Mouse (Mus musculus): Measurements from ENCODE around the gene Rps6ka5. TPM values are rescaled to one million over a fixed set of nuclear protein-coding genes. Genes with fewer than 3 reads are reported as not detected.

Gene Rps6ka5
- polyA plus RNA-seq, 1 experiment: 0.67 TPM

DNA sequence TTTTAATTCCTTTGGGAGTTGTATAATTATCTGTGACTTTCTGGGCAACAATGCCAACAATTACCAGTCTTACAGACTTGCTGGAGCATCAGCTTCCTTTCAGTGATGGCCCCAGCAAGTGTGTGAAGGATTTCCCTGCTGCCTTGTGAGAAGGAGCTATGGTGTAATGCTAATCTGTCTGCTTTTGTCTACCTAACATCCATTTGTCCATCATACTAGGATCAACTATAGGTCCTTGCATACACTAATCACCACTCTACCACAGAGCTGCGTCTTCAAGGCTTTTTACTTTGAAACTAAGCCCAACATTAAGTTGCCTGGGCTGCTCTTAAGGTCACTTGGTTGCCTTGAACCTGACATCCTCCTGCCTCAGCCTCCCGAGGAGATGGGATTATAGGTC, 112.9 kb downstream of the Rps6ka5 start:
- WGBS: 78% methylated on average over 2 of the region's 2 CpGs
- DNase-seq (ENCODE audit: low read depth, low spot score): no peak

DNA sequence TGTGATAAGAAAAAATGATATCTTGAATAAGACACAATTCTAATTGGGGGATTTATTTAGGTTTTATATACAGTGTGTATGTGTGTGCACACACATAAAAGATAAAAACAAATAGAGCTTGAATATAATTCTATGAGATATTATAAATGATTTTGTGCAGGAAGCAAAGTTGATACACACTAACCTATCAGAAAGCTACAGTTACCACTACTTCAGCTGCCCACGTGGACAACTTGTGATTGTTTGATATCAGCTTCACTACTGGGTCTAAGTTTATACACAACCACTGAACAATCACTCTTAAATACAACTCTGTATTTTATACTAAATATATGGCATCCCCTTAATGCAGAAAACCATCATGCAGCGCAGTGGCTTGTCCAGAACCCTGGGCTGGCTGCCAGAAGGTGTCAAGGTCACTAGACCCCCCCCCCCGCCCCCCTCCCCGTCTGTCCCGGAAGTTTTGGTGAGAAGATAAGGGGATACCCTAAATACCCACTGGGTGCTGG, 113.5 kb downstream of the Rps6ka5 start:
- DNase-seq (ENCODE audit: low read depth, low spot score): no peak
- WGBS: 59% methylated on average over 5 of the region's 5 CpGs

DNA sequence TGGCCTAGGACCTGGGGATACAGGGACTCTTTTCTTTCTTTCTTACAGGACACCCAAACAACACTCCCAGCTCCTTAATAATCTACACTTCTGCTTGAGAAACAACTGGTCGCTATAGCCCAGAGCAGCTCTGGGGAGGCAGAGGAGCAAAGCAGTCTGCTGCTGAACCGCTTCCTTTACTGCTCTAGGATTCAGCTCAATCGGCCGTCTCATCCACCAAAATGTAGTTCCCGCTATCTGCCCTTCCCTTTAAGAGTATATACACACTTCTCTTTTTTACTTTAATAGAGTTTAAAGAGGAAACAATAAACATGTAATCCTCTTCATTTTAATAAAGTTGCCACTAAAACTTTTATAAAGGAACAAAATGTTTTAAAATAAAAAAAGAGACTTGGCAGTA, 117.0 kb downstream of the Rps6ka5 start:
- 86% methylated on average over 5 of the region's 5 CpGs for WGBS
- no peak for DNase-seq (ENCODE audit: low read depth, low spot score)

DNA sequence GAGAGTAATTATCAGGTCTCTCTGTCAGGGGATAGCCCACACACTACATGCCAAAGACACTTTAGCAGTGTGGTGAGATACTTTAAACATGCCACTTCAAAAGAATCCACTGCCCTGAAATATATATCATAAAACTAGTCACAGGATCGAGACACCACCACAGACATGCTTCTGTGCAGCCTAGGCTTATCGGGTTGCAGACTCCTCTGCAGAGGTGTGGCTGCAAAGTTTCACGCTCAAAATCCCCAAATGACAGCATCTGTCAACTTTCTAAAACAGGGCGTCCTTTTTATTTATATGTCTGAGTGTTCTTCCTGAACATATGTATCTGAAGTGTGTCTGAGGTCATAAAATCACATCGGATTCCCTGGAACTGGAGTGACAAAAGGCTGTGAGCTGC, 117.7 kb downstream of the Rps6ka5 start:
- 60% methylated on average over 5 of the region's 5 CpGs for WGBS
- DNase-seq (ENCODE audit: low read depth, low spot score): no peak

DNA sequence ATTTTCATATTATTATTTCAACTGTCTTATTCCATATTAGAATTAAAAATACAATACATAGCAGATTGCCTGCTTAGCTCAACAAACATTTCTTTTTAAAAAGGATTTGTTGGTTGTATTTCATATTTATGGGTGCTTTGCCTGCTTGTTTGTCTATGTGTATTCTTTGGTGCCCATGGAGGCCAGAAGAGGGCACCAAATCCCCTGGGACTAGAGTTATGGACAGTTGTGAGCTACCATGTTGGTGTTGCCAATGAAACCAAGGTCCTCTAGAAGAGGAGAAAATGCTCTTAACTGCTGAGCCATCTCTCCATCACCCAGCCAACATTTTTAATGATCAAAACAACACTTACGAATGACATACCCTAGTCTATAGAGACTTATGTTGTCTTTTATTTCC, 120.0 kb downstream of the Rps6ka5 start:
- 94% methylated on average over 1 of the region's 1 CpGs for WGBS
- peak; percentile 11 for DNase-seq (ENCODE audit: low read depth, low spot score)

DNA sequence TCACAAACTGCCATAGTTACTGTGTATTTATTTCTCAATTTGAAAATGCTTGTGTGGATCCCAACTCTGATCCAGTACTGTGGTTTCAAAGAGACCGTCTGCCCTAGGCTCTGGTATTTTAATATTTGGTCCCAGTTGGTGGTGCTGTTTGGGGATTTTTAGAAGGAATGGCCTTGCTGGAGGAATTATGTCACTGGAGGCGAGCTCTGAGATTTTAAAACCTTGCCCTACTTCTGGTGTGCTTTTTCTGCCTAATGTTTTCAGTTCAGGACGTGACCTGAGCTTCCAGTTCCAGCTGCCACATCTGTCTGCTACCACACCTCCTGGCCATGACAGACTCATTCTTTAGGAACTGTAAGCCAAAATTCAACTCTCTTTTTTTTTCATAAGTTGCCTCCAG, 121.2 kb downstream of the Rps6ka5 start:
- no peak for DNase-seq (ENCODE audit: low read depth, low spot score)
- 78% methylated on average over 3 of the region's 3 CpGs for WGBS

DNA sequence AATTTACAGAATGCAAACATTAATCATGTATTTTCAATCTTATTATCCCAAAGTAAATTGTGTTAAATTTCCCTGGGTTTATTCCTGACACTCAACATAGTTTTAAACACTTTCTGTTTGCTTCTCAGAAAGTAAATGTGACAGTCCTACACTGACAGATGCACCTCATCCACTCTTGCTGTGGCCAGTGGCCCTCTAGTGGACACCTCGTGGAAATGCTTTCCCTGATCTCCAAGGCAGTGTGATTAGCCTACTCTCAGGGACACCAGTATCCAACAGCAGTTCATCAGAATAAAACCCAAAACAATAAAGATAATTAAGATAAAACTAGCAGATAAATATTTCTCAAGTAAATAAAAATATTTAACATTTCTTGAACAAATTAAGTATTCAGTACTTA, 122.2 kb downstream of the Rps6ka5 start:
- WGBS: 0% methylated on average over 1 of the region's 1 CpGs
- no peak for DNase-seq (ENCODE audit: low read depth, low spot score)

DNA sequence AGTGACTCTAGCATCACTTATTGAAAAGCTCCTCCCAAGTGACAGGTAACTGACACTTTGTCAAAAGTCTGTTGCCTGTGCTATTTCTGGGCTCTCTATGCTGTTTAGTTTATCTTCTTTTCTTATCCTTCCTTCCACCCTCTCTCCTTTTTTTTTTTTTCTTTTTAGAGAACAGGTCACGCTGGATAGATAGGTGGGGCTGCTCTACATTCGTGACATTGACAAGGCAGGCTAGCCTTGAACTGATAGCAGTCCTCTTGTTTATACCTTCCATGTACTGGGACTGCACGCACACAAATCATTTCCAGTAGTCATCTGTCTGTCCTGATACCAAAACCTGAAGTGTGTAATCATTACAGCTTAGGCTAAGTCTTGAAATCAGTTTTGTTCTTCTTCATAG, 132.1 kb downstream of the Rps6ka5 start:
- 74% methylated on average over 3 of the region's 3 CpGs for WGBS
- DNase-seq (ENCODE audit: low read depth, low spot score): no peak

DNA sequence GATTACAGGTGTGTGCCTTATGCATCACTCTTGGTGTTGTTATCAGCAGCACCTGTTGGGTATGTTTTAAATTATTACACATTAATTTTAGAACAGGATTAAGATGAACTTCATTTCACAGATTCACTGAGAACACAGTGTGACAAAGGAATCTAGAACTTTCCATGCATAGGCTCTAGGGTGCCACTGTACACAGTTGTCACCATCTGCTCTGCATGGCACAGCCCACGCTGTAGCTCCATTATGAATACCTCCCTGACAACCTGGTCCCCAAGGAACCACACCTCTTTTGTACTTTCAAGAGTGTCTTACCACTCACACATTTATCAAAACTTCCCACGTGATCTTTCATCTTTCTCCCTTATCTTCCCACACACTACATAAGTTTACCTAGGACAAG, 140.2 kb downstream of the Rps6ka5 start:
- DNase-seq (ENCODE audit: low read depth, low spot score): no peak
- WGBS: 73% methylated on average over 2 of the region's 2 CpGs

DNA sequence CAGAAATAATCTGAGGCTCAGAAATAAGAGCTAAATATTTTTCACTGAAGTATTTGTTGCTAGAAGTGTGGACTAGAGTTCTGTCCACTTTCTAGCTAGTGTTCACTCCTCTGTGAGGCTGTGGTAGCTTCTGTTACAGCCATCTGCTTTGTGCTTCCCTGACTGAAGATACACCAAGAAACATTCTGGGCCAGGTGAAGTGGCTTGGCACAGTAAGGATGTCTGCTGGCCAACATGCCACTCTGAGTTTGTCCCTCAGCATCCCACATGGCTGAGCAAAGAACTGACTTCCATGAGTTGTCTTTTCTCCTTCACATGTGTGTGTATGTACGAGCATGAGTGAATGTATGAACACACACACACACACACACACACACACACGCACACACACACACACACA, 147.6 kb downstream of the Rps6ka5 start:
- 96% methylated on average over 2 of the region's 2 CpGs for WGBS
- no peak for DNase-seq (ENCODE audit: low read depth, low spot score)

DNA sequence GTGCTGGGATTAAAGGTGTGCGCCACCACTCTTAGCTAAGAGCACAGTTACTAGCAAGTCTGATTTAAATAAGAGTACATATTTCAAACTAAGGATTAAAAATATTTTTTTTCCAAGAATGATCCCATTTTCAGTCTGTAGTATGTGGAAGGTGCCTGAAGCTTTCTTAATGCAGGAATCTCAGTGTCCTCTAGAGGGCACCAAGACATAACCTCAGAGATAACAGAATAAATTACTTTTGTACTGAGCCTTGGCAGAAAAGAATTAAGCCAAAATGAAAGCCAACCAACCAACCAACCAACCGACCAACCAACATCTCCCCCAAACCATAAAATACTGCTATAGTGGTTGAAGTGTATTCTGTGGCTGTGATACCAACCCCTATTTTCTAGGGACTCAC, 148.5 kb downstream of the Rps6ka5 start:
- 48% methylated on average over 2 of the region's 2 CpGs for WGBS
- peak; percentile 2 for DNase-seq (ENCODE audit: low read depth, low spot score)

DNA sequence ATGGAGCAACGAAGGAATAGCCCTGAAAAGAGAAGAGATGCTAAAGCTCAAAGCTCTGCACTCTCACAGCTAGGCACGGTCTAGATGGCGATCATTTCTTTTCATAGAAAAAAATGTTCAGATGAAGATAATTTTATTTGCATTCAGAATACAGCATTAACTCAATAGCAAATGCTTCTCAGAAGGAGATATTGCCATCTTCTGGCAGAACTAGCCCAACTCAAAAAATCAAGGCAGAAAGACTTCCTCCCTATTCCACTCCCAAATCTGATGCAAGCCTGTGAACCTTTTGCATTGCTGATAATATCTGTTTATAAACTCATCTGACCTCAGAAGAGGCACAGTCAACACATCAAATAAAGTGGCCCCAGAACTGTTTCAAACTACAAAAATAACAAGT, 151.0 kb downstream of the Rps6ka5 start:
- WGBS: 94% methylated on average over 3 of the region's 3 CpGs
- DNase-seq (ENCODE audit: low read depth, low spot score): no peak

DNA sequence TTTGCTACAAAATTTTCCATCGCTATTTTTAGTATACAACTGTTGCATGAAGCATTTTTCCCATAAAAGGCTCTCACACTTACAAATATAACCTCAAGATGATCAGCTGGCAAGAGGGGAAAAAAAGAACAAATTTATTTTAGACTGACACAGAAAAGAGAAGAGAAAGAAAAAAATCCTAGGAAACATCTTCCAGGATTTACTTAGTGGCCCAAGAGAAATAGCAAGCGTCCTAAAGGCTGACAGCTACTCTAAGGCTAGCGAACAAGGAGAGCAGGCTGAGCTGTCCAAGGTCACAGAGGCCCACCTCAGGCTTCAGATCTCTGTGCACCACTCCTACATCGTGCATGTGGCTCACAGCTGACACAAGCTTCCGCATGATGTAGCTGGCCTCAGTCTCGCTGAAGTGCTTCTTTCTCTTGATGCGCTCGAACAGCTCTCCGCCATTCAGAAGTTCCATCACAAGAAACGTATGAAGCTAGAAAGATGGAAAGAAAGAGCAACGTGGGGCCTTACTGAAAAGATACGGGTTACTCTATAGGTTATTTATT, 156.2 kb downstream of the Rps6ka5 start:
- 87% methylated on average over 12 of the region's 12 CpGs for WGBS

DNA sequence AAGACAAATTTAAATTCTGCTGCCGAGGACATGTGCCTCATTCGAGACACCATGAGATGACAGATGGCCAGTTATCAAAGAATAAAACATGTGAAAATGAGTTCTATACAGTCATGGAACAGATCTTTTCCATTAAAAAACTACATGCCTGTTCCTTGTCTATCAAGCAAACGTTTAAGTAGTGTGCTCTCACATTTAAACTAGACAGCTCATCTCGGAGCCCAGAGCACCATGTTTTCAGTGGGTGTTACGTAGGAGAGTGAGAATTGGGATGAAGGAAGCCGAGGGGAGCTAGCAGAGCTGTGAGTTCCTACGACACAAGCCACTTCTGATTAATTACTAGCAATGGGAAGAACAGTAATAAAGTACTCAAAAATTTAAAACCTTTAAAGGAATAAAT, 158.0 kb downstream of the Rps6ka5 start:
- WGBS: 91% methylated on average over 7 of the region's 7 CpGs
- DNase-seq (ENCODE audit: low read depth, low spot score): no peak

More for the DNA sequence above, 156.2 kb downstream of the Rps6ka5 start:
- DNase-seq (ENCODE audit: low read depth, low spot score): no peak

DNA sequence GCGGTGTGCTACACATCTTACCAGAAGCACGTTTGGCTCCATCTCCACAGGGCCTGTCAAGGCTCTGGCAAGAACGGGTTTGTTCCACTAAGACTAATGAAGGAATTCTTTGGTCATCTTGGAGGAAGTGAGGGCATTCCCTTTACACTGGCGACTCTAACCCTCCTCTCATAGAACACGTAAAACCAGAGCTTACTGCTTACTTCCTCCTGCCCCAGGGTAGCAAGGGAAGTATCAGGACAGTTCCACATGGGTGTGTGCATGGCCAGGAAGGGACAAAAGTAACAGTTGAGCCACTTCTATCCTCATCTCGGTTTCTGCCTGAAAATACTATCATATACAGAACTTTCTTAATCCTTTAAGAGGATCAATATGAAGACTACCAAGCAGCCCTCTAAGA, 158.7 kb downstream of the Rps6ka5 start:
- WGBS: 81% methylated on average over 6 of the region's 6 CpGs
- DNase-seq (ENCODE audit: low read depth, low spot score): no peak

DNA sequence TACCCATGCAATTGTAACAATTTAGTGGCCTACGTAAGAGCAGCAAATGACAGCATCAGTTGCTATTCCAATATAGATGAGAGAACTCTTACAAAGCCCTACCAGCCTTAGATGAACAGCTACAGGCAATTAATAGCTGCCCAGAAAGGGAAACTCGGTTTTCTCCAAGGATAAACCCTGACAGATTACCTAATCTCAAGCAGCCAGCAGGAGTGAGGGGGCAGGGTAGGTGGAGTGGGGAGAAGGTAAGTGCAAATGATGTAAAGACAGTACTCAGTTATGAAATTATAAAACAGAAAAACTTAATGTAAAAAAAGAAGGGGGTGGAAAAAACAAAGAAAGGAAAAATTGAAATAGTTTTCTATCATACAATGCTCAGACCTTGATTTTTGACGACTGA, 159.2 kb downstream of the Rps6ka5 start:
- DNase-seq (ENCODE audit: low read depth, low spot score): no peak
- 82% methylated on average over 3 of the region's 3 CpGs for WGBS

DNA sequence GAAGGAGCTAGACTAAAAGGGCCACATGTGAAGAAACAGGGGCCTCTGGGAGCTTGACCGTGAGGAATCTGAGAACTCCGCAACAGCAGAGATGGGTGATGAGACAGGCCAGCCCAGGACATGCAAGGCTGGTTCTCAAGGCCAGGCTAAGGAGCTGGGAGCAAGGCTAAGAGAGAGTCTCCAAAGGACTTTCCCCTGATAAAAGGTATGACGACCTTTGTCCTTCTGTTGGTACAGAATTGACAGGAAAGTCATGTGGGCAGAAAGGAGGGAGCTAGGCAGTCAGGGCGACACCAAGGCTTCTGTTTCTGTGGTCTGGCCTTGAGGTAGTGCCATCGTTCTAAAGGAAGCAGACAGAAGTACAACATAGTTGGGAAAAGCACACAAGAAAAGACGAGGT, 173.1 kb downstream of the Rps6ka5 start:
- 78% methylated on average over 6 of the region's 6 CpGs for WGBS

DNA sequence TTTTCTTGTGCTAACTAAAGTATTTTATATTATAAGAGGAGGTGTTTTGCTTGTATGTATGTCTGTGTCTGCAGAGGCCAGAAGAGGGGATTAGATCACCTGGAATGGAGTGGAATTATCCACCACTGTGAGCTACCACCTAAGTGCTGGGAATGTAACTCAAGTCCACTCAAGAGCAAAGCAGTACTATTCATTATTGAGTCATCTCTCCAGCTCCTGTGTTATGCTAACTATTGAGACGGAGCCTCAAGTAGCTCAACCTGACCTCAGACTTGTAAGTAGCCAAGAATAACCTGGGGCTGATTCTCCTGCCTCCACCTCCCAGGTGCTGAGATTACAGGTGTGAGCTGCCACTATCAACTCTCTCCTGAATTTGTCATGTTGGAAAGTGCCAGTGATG, 174.8 kb downstream of the Rps6ka5 start:
- 92% methylated on average over 1 of the region's 1 CpGs for WGBS
- no peak for DNase-seq (ENCODE audit: low read depth, low spot score)

More for the DNA sequence above, 173.1 kb downstream of the Rps6ka5 start:
- no peak for DNase-seq (ENCODE audit: low read depth, low spot score)

DNA sequence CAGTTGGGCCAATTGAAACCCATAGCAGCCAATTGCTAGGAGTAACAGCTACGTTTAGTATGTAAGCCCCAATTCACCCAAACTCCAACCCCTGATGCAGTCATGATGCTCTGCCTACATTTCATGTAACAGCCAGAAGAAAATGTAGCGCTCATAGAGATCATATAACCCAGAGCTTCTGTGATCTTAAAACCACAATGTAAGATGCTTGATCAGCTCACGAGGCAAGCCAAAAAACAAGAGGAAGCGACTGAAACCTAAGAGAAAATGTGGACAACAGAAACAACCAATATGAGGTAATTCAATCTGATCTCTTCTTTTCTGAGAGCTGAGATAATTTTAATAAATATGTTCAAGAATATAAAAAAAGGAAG, 182.6 kb downstream of the Rps6ka5 start:
- WGBS: 94% methylated on average over 4 of the region's 4 CpGs
- no peak for DNase-seq (ENCODE audit: low read depth, low spot score)

DNA sequence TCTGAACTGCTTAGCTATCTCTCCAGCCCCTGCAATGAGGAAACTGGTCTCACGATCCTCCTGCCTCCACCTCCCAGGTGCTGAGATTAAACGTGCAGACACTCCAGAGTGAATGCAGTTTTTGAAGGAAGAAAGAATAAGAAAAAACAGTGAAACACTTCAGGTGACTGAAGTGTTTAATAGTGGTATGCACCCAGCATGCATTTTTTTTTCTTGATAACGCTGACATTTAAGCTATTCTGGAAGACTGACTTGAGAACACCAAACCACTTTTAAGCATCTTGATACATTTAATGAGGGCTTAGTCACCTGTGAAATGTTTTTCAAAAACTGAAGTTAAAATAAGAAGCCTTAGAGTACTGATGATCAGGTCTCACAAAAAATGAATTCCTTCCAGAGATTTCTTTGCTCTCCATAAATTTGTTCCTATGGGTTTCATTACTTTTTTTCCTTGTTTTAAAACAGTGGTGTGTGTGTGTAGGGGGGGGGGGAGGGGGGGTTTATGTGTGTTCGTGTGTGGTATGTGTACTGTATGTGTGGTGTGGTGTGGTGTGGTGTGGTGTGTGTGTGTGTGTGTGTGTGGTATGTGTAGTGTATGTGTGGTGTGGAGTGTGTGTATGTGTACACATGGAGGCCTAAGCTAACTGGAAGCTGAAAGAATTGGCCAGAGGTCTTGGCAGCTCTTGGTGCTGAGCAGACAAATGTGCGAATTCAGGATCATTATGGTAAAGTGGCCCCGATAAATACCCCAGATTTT, 183.2 kb downstream of the Rps6ka5 start:
- WGBS: 72% methylated on average over 6 of the region's 6 CpGs
- no peak for DNase-seq (ENCODE audit: low read depth, low spot score)

DNA sequence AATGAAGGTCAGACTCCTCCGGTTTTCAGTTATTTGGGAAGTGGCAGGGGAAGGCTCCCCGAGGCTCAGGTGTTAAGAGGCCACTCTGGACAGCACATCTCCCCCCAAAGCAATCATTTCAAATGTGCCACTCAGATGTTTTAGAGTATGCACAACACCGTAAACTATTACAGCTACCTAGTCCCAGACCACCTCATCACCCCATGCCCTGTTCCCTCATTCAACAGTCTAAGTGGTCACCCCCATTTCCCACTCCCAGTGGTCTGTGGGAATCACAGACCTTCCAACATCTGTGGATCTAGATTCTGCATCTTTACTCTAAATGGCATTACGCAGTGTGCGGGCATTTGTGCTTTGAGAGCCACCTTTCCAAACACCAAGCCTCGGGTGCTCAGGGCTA, 184.3 kb downstream of the Rps6ka5 start:
- WGBS: 93% methylated on average over 6 of the region's 6 CpGs
- DNase-seq (ENCODE audit: low read depth, low spot score): no peak

DNA sequence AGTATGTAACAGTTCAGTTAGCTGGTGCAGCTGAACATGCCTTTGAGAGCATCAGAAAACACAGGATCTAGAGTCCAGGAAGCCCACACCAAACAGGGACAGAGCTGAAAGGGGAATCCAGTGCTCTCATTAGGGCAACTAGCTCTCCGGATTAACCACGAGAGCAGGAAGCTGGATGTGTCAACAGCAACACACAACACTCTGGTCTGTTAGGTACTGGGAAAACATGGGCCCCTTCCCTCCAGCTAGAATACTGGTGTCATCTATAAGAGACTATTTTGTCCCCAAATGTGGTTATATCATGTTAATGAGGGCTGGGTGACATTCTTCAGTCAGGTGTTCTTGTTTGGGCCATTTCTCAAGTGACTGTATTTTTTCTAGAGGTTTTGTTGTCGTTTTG, 184.7 kb downstream of the Rps6ka5 start:
- DNase-seq (ENCODE audit: low read depth, low spot score): no peak
- 52% methylated on average over 3 of the region's 3 CpGs for WGBS
